Mouse (Mus musculus) megakaryocyte, adult 5-6 weeks (primary cell): ENCODE data around the gene Plcb2. TPM values are rescaled to one million over a fixed set of nuclear protein-coding genes. Genes with fewer than 3 reads are reported as not detected.

ENCODE experiments used
- ATAC-seq: 2 replicates; pipeline ENCODE4 v1.8.0; 2016; ENCODE audit warnings: mild to moderate bottlenecking, inconsistent platforms; ENCODE audit not compliant: poor library complexity, severe bottlenecking
- total RNA-seq, 2 experiments: library from RNA; stranded (forward) in 1 of 2; stranded (reverse) in 1 of 2; fragments of 153-499, 151-499 nt in 1 of 2; fragments of 221-1000, 200-1000 nt in 1 of 2; gene quantifications; 2 replicates each; pipeline versions ENCODE4 v1.2.3 to v1.2.4; 2015 to 2017

Plcb2 gene
- total RNA-seq, 2 experiments from 2014 or later = 38.1 to 48.2 TPM

DNA sequence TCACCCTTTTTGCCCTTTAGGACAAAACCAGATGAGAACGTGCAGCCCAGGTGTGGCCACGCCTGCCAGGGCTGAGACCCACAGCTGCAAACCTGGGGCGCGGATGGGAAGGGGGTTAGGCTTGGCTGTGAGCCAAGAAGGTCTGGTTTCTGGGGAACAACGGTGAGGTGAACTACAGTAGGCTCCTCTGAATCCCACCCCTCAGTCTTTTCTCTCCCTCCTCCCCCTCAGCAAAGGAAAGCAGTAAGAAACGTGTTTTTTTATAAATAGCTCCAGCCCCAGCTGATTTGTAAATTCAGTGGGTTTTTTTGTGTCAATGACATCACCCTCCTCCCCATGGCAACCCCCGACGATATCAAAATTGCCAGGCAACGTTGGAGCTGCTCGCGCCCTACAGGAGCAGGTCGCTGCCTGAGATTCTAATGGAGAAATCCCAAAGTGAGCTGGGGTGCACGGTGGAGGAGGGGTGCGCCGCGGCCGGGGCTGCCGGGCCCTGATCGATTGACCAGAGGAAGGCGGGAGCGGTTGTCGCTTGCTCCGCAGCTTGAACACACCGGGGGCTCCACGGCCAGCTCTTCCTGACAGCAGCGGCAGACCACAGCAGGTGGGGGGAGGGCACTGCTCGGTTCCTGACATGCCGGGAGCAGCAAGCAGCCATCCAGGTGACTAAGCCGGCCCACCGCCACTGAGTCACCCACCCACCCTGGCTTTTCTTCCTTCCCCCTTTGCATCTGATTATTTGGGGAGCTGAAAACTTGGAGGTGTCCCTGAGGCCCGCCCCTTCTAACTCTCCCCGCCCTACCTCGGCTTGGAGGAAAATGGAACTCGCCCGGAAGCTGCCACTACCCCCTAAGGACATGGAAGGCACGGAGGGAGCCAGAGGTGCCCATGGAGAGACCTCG, 65.1 kb downstream of the Plcb2 start, which contains the start of gene Pak6:
Gene Pak6, plus strand, starts transcription at position 402 of the 902 bp plus-strand sequence.
- ATAC-seq = no peak

DNA sequence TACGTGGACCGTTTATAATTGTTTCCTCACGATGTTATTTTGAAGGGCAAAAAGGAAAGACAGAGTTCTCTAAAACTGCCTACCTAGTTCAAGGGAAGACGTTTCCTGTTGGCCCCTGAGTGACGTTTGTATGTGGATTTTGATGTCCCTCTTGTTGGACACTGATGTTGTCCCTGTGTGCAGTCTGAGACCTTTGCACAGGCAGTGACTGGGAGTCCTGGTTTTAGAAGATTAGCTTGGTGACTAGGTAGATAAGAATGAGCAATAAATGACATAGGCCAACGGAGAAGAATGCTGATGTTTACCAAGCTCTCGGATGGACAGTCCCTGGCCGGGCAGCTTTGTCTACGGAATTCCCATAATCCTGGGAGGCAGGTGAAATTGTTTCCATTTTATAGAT, 66.3 kb downstream of the Plcb2 start:
- ATAC-seq = no peak

DNA sequence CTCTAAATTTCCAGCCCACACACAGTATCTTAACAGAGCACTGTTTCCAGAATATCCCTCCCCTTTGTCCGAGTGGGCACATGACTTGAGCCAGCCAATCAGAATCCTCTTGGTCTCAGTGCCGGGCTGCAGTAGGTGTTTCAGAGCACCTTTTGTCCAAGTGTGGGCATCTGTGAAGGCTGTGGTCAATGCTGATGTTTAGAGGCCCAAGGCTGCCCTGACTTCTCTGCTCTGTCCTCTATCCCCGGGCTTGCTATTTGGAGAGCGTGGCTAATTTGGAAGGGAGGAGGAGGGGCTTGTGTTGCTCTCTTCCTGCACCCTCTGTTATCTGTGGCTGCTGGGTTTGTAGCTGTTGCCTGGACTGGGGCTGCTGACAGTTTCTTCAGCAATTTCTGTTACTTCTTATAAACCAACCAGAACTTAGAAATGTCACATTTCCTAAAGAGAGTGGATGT, 68.2 kb downstream of the Plcb2 start:
- ATAC-seq = peak; percentile 68

DNA sequence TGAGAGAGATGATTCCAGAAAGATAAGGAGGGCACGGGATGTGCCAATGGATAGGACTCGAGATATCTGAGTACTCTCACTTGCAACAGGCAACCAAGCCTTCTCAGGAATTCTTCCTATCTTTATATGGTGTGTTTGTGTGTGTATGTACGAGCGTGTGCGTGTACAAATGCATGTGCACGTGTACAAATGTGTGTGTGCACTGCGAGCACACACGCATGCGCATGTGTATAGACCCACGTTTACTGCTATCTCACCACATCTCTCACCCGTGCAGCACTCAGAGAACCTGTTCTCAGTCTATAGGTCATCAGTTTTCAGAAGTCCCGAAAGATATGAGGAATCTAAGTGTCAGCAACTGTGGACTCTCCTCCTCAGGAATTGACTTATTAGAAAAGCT, 68.7 kb downstream of the Plcb2 start:
- no peak for ATAC-seq

DNA sequence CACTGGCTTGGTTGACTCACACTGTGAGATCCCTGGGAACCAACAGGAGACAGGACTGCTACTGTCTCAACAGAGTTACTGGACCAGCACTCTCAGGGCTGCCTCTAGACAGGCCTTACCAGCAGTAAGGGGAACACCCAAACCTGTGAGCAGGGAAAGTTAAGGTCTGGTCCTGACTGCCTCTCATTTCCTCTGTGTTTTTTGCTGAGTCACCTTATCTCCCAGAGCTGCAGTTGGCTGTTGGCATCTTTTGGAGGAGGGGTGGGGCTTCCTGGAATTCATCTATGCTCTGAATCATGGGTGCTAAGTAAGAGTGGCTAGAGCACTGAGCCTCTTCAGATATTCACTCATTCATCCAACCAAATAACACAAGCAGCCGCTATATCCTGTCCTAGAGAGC, 69.2 kb downstream of the Plcb2 start:
- ATAC-seq = peak; percentile 34

DNA sequence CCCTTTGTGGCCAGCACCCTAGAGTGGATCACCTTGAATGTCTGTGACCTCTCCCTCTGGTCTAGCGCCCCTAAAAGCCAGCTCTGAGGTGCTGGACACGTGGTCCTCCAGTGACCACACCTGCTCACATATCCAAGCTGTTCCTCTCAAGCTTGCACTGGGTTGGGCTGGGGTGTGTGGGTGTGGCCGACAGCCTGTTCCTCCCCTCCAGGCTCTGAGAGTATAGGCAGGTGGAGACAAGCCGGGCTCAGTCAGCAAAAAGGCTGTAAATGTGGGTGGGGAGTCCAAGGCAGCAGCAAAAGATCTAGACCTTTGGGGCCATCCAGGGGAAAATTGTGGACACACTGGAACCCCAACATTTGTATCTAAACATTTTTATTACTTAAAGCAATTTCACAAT, 69.8 kb downstream of the Plcb2 start:
- ATAC-seq = peak; percentile 54; the same call in 1 of the 2 replicates

Other genes starting within 250 kb of the Plcb2 start
- gene Srp14, start 248.7 kb downstream of the Plcb2 start, total RNA-seq (2015) = 160 and 173 TPM in 2 replicates
- gene Srp14, start 248.7 kb downstream of the Plcb2 start, total RNA-seq (2017) = 181 and 193 TPM in 2 replicates
- 8.8 and 12.4 TPM in 2 replicates for gene Bmf, start 178.8 kb downstream of the Plcb2 start, total RNA-seq (2015)
- gene Bmf, start 178.8 kb downstream of the Plcb2 start, total RNA-seq (2017) = 9.7 and 11.5 TPM in 2 replicates
- gene Bub1b, start 130.2 kb downstream of the Plcb2 start, total RNA-seq (2015) = 48.8 and 63.4 TPM in 2 replicates
- gene Bub1b, start 130.2 kb downstream of the Plcb2 start, total RNA-seq (2017) = 139 TPM in 2 replicates
- gene Pak6, start 65.1 kb downstream of the Plcb2 start, total RNA-seq (2015) = not detected in 2 replicates
- gene Pak6, start 65.1 kb downstream of the Plcb2 start, total RNA-seq (2017) = not detected in 2 replicates
- gene Ankrd63, start 24.5 kb downstream of the Plcb2 start, total RNA-seq (2015) = 0.07 and 0.11 TPM in 2 replicates
- 0.07 and 0.12 TPM in 2 replicates for gene Ankrd63, start 24.5 kb downstream of the Plcb2 start, total RNA-seq (2017)
- 12.0 and 15.3 TPM in 2 replicates for gene Inafm2, start 17.3 kb upstream of the Plcb2 start, total RNA-seq (2015)
- 10.6 and 11.2 TPM in 2 replicates for gene Inafm2, start 17.3 kb upstream of the Plcb2 start, total RNA-seq (2017)
- 0.16 TPM in 1 of 2 replicates, not detected in the other for gene Ccdc9b, start 34.2 kb upstream of the Plcb2 start, total RNA-seq (2015)
- 0.44 and 0.53 TPM in 2 replicates for gene Ccdc9b, start 34.2 kb upstream of the Plcb2 start, total RNA-seq (2017)
- not detected in 2 replicates for gene Phgr1, start 44.3 kb upstream of the Plcb2 start, total RNA-seq (2015)
- not detected in 2 replicates for gene Phgr1, start 44.3 kb upstream of the Plcb2 start, total RNA-seq (2017)
- 0.02 TPM in 1 of 2 replicates, not detected in the other for gene Disp2, start 51.3 kb upstream of the Plcb2 start, total RNA-seq (2015)
- not detected in 2 replicates for gene Disp2, start 51.3 kb upstream of the Plcb2 start, total RNA-seq (2017)
- gene Knstrn, start 85.6 kb upstream of the Plcb2 start, total RNA-seq (2015) = 58.8 and 59.7 TPM in 2 replicates
- 182 and 217 TPM in 2 replicates for gene Knstrn, start 85.6 kb upstream of the Plcb2 start, total RNA-seq (2017)
- 11.4 and 12.9 TPM in 2 replicates for gene Ivd, start 133.5 kb upstream of the Plcb2 start, total RNA-seq (2015)
- 21.6 and 28.0 TPM in 2 replicates for gene Ivd, start 133.5 kb upstream of the Plcb2 start, total RNA-seq (2017)
- gene Bahd1, start 171.9 kb upstream of the Plcb2 start, total RNA-seq (2015) = 5.1 and 5.3 TPM in 2 replicates
- 3.2 and 4.2 TPM in 2 replicates for gene Bahd1, start 171.9 kb upstream of the Plcb2 start, total RNA-seq (2017)
- gene Chst14, start 198.1 kb upstream of the Plcb2 start, total RNA-seq (2015) = 4.6 and 5.3 TPM in 2 replicates
- gene Chst14, start 198.1 kb upstream of the Plcb2 start, total RNA-seq (2017) = 1.4 and 3.5 TPM in 2 replicates